Mouse (Mus musculus) spleen, adult 2 months (tissue): ENCODE results near the gene Hist1h3f.

Source experiments
- CTCF ChIP-seq: fragments of 200-500 bp; IDR thresholded peaks from 2 replicates; pipeline ENCODE4 v1.5.1; 2011; ENCODE audit warnings: mild to moderate bottlenecking, inconsistent platforms; ENCODE audit not compliant: insufficient read depth, insufficient read length, insufficient replicate concordance; ENCODE audit errors: extremely low read depth
- POLR2A ChIP-seq: fragments of 200-500 bp; IDR thresholded peaks from 2 replicates; pipeline ENCODE4 v1.6.1; 2011; ENCODE audit warnings: low read depth, low read length, inconsistent platforms

GRCm38 (mm10) chr13:23554925-23555838 lies 11.3 kb downstream of the Hist1h3f start:
- no peak for TF ChIP-seq CTCF
- peak; percentile 95 for TF ChIP-seq POLR2A
